In the genomic region with DNA sequence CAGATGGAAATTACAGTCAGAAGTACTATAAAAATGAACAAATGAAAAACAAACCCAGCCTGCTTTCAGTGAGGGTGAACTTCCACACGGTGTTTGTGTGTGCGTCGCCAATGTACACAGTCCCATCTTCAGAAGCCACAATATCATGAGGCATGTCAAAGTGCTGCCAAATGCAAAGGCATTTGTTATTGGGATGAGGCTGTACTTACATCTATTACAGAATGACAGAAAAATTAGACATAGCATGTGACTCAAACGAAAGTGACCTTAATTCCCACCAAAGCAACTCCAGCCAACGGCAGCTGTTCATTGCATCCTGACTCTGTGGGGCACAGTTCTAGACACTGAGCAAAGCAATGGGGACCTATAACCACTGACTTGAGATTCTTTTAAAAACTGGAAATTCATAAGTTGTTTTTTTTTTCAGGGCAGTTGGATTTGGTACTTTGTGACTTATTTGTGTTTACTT, we compare ENCODE assay signal across 14 mouse cellular contexts.
DNase-seq lines count a peak whose midpoint lies in the region; ATAC-seq and TF ChIP-seq lines count a peak whose summit lies in the region.
"Had no signal": no experiment of that assay in that cellular context is flagged by ENCODE, and none has a peak within 500 bp of the region (broad histone marks: within the 10 kb centered on the region; RNA-seq: fewer than 3 reads in every experiment).

No protein-coding gene starts in this region.

- DNase-seq in forebrain, embryonic 14.5 days (ENCODE audit: low spot score): peak; percentile 30
- no peak for DNase-seq in forebrain, embryonic 11.5 days (ENCODE audit: low spot score)
- DNase-seq in hindbrain, embryonic 14.5 days (ENCODE audit: low spot score): no peak
- no peak for DNase-seq in hindbrain, embryonic 10.5 days (ENCODE audit: low spot score)
- DNase-seq in lung, postnatal 0 days (ENCODE audit: low spot score): peak; percentile 16
- DNase-seq in lung, adult 2 months: no peak
- DNase-seq in yolk sac, embryonic 10.5 days (ENCODE audit: low spot score): no peak
- DNase-seq: liver, postnatal 0 days had no signal

- no peak for TF ChIP-seq POLR2A in lung, adult 2 months (IDR thresholded peaks at IDR 0.05; ENCODE audit: borderline replicate concordance, extremely low read depth, low read depth, low read length)

- no peak for TF ChIP-seq EP300 in lung, postnatal 0 days (IDR thresholded peaks at IDR 0.05)

- no peak overlapping the region for H3K9ac ChIP-seq in forebrain, embryonic 14.5 days (ENCODE audit: low read length)
- H3K9ac ChIP-seq in forebrain, embryonic 11.5 days (ENCODE audit: low read length): no peak overlapping the region
- no peak overlapping the region for H3K9ac ChIP-seq in hindbrain, embryonic 14.5 days
- H3K9ac ChIP-seq in lung, postnatal 0 days (replicated peaks; ENCODE audit: low read depth): no peak overlapping the region
- H3K9ac ChIP-seq in stomach, embryonic 15.5 days: no peak overlapping the region
- H3K9ac ChIP-seq: embryonic facial prominence, embryonic 12.5 days; hindbrain, embryonic 15.5 days; kidney, embryonic 15.5 days; liver, postnatal 0 days; midbrain, embryonic 13.5 days; neural tube, embryonic 12.5 days had no signal

- peaks cover 14% of the 10 kb centered on the region for H3K4me1 ChIP-seq in forebrain, embryonic 14.5 days (ENCODE audit: control insufficient read depth, insufficient read depth, low read length)
- H3K4me1 ChIP-seq in forebrain, embryonic 11.5 days (replicated peaks; ENCODE audit: control insufficient read depth, insufficient read depth, low read length): no peaks in the 10 kb centered on the region
- H3K4me1 ChIP-seq in hindbrain, embryonic 14.5 days (replicated peaks; ENCODE audit: control insufficient read depth, insufficient read depth, low read length): 0 out of 2 replicates have a peak, but pooled peaks cover 5% of the 10 kb centered on the region
- H3K4me1 ChIP-seq in hindbrain, embryonic 10.5 days (replicated peaks): no peaks in the 10 kb centered on the region
- no peaks in the 10 kb centered on the region for H3K4me1 ChIP-seq in lung, postnatal 0 days (ENCODE audit: insufficient read depth, low read depth, low read length)
- H3K4me1 ChIP-seq in lung, adult 2 months (ENCODE audit: control insufficient read depth, insufficient read depth, low read length): peaks cover 3% of the 10 kb centered on the region
- H3K4me1 ChIP-seq in stomach, embryonic 15.5 days: no peaks in the 10 kb centered on the region
- H3K4me1 ChIP-seq: embryonic facial prominence, embryonic 12.5 days; midbrain, embryonic 13.5 days; neural tube, embryonic 12.5 days had no signal

- peak; percentile 35; the same call in 1 of the 2 replicates for ATAC-seq in forebrain, embryonic 14.5 days
- no peak for ATAC-seq in forebrain, embryonic 11.5 days (replicated peaks; ENCODE audit: low FRiP score)
- ATAC-seq in hindbrain, embryonic 14.5 days (ENCODE audit: low FRiP score): no peak
- no peak for ATAC-seq in lung, postnatal 0 days
- ATAC-seq in stomach, embryonic 15.5 days (ENCODE audit: insufficient read depth, low FRiP score, low read depth): no peak
- ATAC-seq: liver, postnatal 0 days had no signal

- peaks cover 14% of the 10 kb centered on the region for H3K36me3 ChIP-seq in forebrain, embryonic 14.5 days (ENCODE audit: control insufficient read depth, insufficient read depth, low read length)
- H3K36me3 ChIP-seq in forebrain, embryonic 11.5 days (ENCODE audit: control insufficient read depth, insufficient read depth, low read length): no peaks in the 10 kb centered on the region
- peaks cover 9% of the 10 kb centered on the region; the same call in 1 of the 2 replicates for H3K36me3 ChIP-seq in hindbrain, embryonic 14.5 days (replicated peaks; ENCODE audit: control insufficient read depth, insufficient read depth)
- H3K36me3 ChIP-seq in hindbrain, embryonic 10.5 days: no peaks in the 10 kb centered on the region
- 0 out of 2 replicates have a peak, but pooled peaks cover 5% of the 10 kb centered on the region for H3K36me3 ChIP-seq in lung, postnatal 0 days (ENCODE audit: insufficient read depth, low read length)
- H3K36me3 ChIP-seq in stomach, embryonic 15.5 days: peaks cover 6% of the 10 kb centered on the region
- H3K36me3 ChIP-seq: embryonic facial prominence, embryonic 12.5 days; kidney, embryonic 15.5 days; neural tube, embryonic 12.5 days had no signal

- H3K4me3 ChIP-seq in forebrain, embryonic 14.5 days (ENCODE audit: low read depth, low read length): no peak overlapping the region
- H3K4me3 ChIP-seq in forebrain, embryonic 11.5 days (ENCODE audit: low read depth, low read length): no peak overlapping the region
- H3K4me3 ChIP-seq in hindbrain, embryonic 14.5 days (replicated peaks; ENCODE audit: low read length): no peak overlapping the region
- no peak overlapping the region for H3K4me3 ChIP-seq in hindbrain, embryonic 10.5 days
- H3K4me3 ChIP-seq in lung, postnatal 0 days (ENCODE audit: low read depth, low read length): no peak overlapping the region
- H3K4me3 ChIP-seq in lung, adult 2 months (replicated peaks; ENCODE audit: extremely low read depth, low read depth, low read length): no peak overlapping the region
- no peak overlapping the region for H3K4me3 ChIP-seq in stomach, embryonic 15.5 days (replicated peaks)
- H3K4me3 ChIP-seq: embryonic facial prominence, embryonic 12.5 days; hindbrain, embryonic 15.5 days; kidney, embryonic 15.5 days; midbrain, embryonic 13.5 days; neural tube, embryonic 12.5 days had no signal

- H3K27ac ChIP-seq in forebrain, embryonic 14.5 days (ENCODE audit: low read depth, low read length): peak overlapping the region; percentile 73
- no peak overlapping the region for H3K27ac ChIP-seq in forebrain, embryonic 11.5 days (ENCODE audit: low read depth, low read length)
- H3K27ac ChIP-seq in hindbrain, embryonic 14.5 days: peak overlapping the region; percentile 39; the same call in 1 of the 2 replicates
- H3K27ac ChIP-seq in hindbrain, embryonic 10.5 days: no peak overlapping the region
- H3K27ac ChIP-seq in lung, postnatal 0 days (ENCODE audit: low read length): no peak overlapping the region
- H3K27ac ChIP-seq in stomach, embryonic 15.5 days: 0 out of 2 replicates have a peak overlapping the region, but pooled peaks have one; percentile 26
- H3K27ac ChIP-seq: embryonic facial prominence, embryonic 12.5 days; neural tube, embryonic 12.5 days had no signal

- 0 out of 2 replicates have a peak, but pooled peaks cover 2% of the 10 kb centered on the region for H3K9me3 ChIP-seq in forebrain, embryonic 14.5 days (replicated peaks; ENCODE audit: control insufficient read depth, low read length)
- H3K9me3 ChIP-seq in forebrain, embryonic 11.5 days (ENCODE audit: control insufficient read depth, low read length): no peaks in the 10 kb centered on the region; the same call in 1 of the 2 replicates
- H3K9me3 ChIP-seq in hindbrain, embryonic 14.5 days (ENCODE audit: control insufficient read depth, low read length): no peaks in the 10 kb centered on the region
- no peaks in the 10 kb centered on the region for H3K9me3 ChIP-seq in hindbrain, embryonic 10.5 days
- H3K9me3 ChIP-seq in lung, postnatal 0 days (ENCODE audit: low read length): no peaks in the 10 kb centered on the region
- no peaks in the 10 kb centered on the region for H3K9me3 ChIP-seq in stomach, embryonic 15.5 days
- H3K9me3 ChIP-seq: embryonic facial prominence, embryonic 12.5 days; hindbrain, embryonic 15.5 days; kidney, embryonic 15.5 days; midbrain, embryonic 13.5 days; neural tube, embryonic 12.5 days had no signal

- no peak overlapping the region for H3K4me2 ChIP-seq in forebrain, embryonic 14.5 days (ENCODE audit: low read length)
- H3K4me2 ChIP-seq in forebrain, embryonic 11.5 days (ENCODE audit: low read depth, low read length, severe bottlenecking): no peak overlapping the region
- no peak overlapping the region for H3K4me2 ChIP-seq in hindbrain, embryonic 14.5 days (replicated peaks)
- no peak overlapping the region for H3K4me2 ChIP-seq in lung, postnatal 0 days (replicated peaks; ENCODE audit: low read depth, low read length)
- H3K4me2 ChIP-seq in stomach, embryonic 15.5 days: no peak overlapping the region
- H3K4me2 ChIP-seq: embryonic facial prominence, embryonic 12.5 days; hindbrain, embryonic 15.5 days; kidney, embryonic 15.5 days; midbrain, embryonic 13.5 days; neural tube, embryonic 12.5 days had no signal

- WGBS in forebrain, embryonic 14.5 days: 67% methylated on average over 5 of the region's 5 CpGs
- WGBS in forebrain, embryonic 11.5 days: 91% methylated on average over 5 of the region's 5 CpGs
- 84% methylated on average over 5 of the region's 5 CpGs for WGBS in hindbrain, embryonic 14.5 days
- 92% methylated on average over 5 of the region's 5 CpGs for WGBS in hindbrain, embryonic 10.5 days
- WGBS in lung, postnatal 0 days: 59% methylated on average over 5 of the region's 5 CpGs
- 42% methylated on average over 5 of the region's 5 CpGs for WGBS in lung, adult 2 months
- WGBS in stomach, embryonic 15.5 days: 73% methylated on average over 5 of the region's 5 CpGs

- no peaks in the 10 kb centered on the region for H3K27me3 ChIP-seq in forebrain, embryonic 14.5 days (replicated peaks; ENCODE audit: control insufficient read depth, insufficient read depth, low read length)
- no peaks in the 10 kb centered on the region for H3K27me3 ChIP-seq in forebrain, embryonic 11.5 days (ENCODE audit: control insufficient read depth, insufficient read depth, low read length)
- no peaks in the 10 kb centered on the region for H3K27me3 ChIP-seq in hindbrain, embryonic 14.5 days (ENCODE audit: control insufficient read depth, insufficient read depth, low read length)
- H3K27me3 ChIP-seq in hindbrain, embryonic 10.5 days (ENCODE audit: insufficient read depth, poor library complexity, severe bottlenecking): no peaks in the 10 kb centered on the region
- H3K27me3 ChIP-seq in lung, postnatal 0 days (replicated peaks; ENCODE audit: insufficient read depth, low read length): no peaks in the 10 kb centered on the region
- H3K27me3 ChIP-seq in stomach, embryonic 15.5 days (replicated peaks): no peaks in the 10 kb centered on the region
- H3K27me3 ChIP-seq: embryonic facial prominence, embryonic 12.5 days; hindbrain, embryonic 15.5 days; kidney, embryonic 15.5 days; midbrain, embryonic 13.5 days; neural tube, embryonic 12.5 days had no signal

- no peak for TF ChIP-seq CTCF in lung, postnatal 0 days (IDR thresholded peaks at IDR 0.05)
- TF ChIP-seq CTCF in lung, adult 2 months (IDR thresholded peaks at IDR 0.05; ENCODE audit: insufficient read depth, low read length): no peak

Comparison
In these comparisons a context has a peak if more than half of its experiments do, and no peak if none do; other contexts are left out.
1. DNase-seq: peak in forebrain, embryonic 14.5 days (single experiment) and lung, postnatal 0 days (single experiment); none in forebrain, embryonic 11.5 days (single experiment), hindbrain, embryonic 14.5 days (single experiment), hindbrain, embryonic 10.5 days (single experiment), lung, adult 2 months (single experiment) and yolk sac, embryonic 10.5 days (single experiment).
2. H3K27ac ChIP-seq: peak in forebrain, embryonic 14.5 days (single experiment), hindbrain, embryonic 14.5 days (single experiment) and stomach, embryonic 15.5 days (single experiment); none in forebrain, embryonic 11.5 days (single experiment), hindbrain, embryonic 10.5 days (single experiment) and lung, postnatal 0 days (single experiment).